Mouse (Mus musculus) adrenal gland, postnatal 25 days (tissue): ENCODE measurements around the gene Mpl. TPM values are rescaled to one million over a fixed set of nuclear protein-coding genes. Genes with fewer than 3 reads are reported as not detected.

ENCODE experiments used
- DNase-seq: peaks from one replicate; pipeline ENCODE4 v3.0.0; 2021; ENCODE audit warnings: mixed read lengths
- total RNA-seq: library from RNA; stranded (reverse); gene quantifications from 2 replicates; pipeline ENCODE4 v1.2.3, GENCODE M21; 2021

The Mpl gene
- total RNA-seq, 1 experiment from 2014 or later, result not detected

- peak; percentile 93 for DNase-seq
Measured at GRCm38 (mm10) chr4:118427768-118428451, 29.4 kb downstream of the Mpl start, which contains the start of gene Elovl1. Gene Elovl1 (plus strand): TSS chr4:118428093.

- no peak for DNase-seq
Measured at GRCm38 (mm10) chr4:118427415-118427767, 29.9 kb downstream of the Mpl start.

- no peak for DNase-seq
Measured at GRCm38 (mm10) chr4:118425374-118425773, 31.9 kb downstream of the Mpl start.

- DNase-seq, result no peak
Measured at GRCm38 (mm10) chr4:118424541-118425160, 32.7 kb downstream of the Mpl start.

GRCm38 (mm10) chr4:118421384-118421783 is 35.9 kb downstream of the Mpl start:
- no peak for DNase-seq

GRCm38 (mm10) chr4:118417112-118417797 is 40.1 kb downstream of the Mpl start:
- no peak for DNase-seq

- DNase-seq, result no peak
Measured at GRCm38 (mm10) chr4:118416329-118416728, 41.0 kb downstream of the Mpl start.

GRCm38 (mm10) chr4:118415779-118416178 is 41.5 kb downstream of the Mpl start:
- no peak for DNase-seq

GRCm38 (mm10) chr4:118413553-118413952 is 43.8 kb downstream of the Mpl start:
- no peak for DNase-seq

- no peak for DNase-seq
Measured at GRCm38 (mm10) chr4:118410871-118411270, 46.4 kb downstream of the Mpl start.

- peak; percentile 84 for DNase-seq
Measured at GRCm38 (mm10) chr4:118409142-118409900, 48.0 kb downstream of the Mpl start, which contains the start of the genes Szt2 and Med8. Gene Szt2 (minus strand): TSS chr4:118409273. Gene Med8 (plus strand): TSS chr4:118409337.

GRCm38 (mm10) chr4:118402701-118403100 is 54.6 kb downstream of the Mpl start:
- peak; percentile 32 for DNase-seq

GRCm38 (mm10) chr4:118401918-118402317 is 55.4 kb downstream of the Mpl start:
- DNase-seq, result no peak

GRCm38 (mm10) chr4:118401421-118401820 is 55.9 kb downstream of the Mpl start:
- DNase-seq, result no peak

GRCm38 (mm10) chr4:118398400-118398799 is 58.9 kb downstream of the Mpl start:
- no peak for DNase-seq

- no peak for DNase-seq
Measured at GRCm38 (mm10) chr4:118396433-118396832, 60.9 kb downstream of the Mpl start.

- no peak for DNase-seq
Measured at GRCm38 (mm10) chr4:118395289-118395688, 62.0 kb downstream of the Mpl start.

- no peak for DNase-seq
Measured at GRCm38 (mm10) chr4:118394505-118394904, 62.8 kb downstream of the Mpl start.
